Mouse (Mus musculus): ENCODE measurements around the gene Nrg3.

Nrg3 gene

DNA sequence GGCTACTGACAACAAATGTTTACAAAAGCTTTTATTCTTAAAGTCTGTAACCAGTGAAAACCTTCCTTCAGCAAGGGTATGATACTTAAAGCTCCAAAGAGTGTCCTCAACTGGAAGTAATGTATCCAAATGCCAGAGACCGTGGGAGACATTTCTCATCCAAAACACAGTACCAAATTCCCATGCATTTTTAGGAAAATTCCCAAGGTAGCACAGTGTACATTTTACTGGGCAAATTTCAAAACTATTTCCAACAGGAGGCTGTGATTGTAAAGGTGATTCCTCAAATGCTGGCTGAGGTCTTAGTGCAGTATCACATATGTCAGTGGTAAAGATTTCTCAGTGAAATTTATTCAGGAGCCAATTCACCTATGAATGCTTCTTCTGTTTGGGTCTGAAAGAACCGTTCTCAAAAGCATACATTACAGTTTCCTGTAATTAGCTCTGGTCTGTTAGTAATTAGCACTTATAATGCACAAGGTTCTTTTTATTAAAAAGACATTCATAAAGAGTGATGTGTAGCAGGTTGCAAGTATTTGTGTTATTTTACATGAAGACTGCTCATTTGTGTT, 536.3 kb downstream of the Nrg3 start:
- DNase-seq: no peak

DNA sequence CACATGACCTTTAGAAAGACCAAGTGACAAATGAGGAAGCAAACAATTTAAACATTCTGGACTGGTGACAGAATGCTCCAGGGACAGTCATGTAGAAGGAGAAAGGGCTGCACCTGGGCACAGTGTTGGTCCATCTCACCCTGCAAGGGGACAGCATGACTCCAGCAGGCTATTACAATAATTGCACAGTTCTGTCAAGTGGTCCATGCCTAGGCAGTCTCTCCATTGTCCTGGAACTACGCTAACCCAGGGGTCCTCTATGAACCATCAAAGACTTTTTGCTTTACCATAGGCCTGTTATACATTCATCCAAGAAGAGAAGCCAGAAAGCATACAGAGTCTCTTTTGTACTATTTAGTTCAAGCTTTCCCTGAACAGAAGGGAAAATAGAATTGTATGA, 549.2 kb downstream of the Nrg3 start:
- no peak for DNase-seq

DNA sequence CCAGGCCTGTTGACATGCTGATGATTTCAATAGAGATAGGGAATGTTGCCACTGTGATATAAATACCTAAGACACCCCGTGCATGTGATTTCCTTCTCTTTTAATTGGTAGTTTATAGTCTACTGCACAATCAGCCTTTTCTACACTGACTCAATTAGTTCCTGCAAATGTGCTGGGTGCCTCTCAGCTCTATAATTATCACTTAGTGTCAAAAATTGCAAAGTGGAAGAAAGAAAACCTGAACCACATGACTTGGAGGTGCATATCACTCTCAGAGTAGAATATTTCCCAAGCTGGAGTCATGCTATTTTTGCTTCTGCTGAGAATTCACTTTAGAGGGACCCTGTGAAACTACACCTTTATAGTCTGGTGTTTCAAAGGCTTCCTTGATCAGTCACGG, 552.1 kb downstream of the Nrg3 start:
- DNase-seq: no peak

DNA sequence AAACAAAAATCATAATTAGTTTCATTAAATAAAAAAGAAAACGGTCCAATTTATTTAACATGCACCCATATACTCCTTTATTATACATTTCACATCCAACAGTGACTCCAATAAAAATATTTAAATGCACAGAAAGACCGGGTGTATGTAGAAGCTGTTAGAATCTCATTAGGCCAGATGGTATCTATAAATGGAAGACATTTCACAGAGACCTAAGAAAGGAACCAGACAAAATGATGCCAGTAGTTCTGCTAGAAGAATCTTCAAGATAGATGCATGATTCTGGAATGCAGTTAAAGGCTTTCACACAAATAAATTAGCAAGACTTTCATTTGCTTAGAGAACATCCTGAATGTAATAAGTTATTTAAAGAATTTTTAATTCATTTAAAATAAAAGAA, 602.3 kb downstream of the Nrg3 start:
- DNase-seq: no peak

DNA sequence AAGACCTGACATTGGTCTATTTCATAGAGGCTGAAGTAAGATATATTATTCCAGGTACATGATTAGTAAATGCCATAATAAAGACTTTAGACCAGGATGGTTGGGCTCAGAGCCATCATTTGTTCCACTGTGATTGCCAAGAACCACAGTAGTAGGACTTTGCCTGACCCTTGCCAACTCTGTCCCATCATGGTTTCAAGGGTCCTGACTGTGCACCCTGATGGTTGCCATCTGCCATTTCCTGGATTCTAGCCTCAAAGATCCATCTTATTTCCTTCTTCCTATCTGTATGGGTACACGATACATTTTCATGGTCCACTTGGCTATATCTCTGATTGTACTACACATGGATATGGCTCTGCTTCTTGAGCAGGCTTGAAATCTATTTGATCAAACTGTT, 625.3 kb downstream of the Nrg3 start:
- DNase-seq: no peak

DNA sequence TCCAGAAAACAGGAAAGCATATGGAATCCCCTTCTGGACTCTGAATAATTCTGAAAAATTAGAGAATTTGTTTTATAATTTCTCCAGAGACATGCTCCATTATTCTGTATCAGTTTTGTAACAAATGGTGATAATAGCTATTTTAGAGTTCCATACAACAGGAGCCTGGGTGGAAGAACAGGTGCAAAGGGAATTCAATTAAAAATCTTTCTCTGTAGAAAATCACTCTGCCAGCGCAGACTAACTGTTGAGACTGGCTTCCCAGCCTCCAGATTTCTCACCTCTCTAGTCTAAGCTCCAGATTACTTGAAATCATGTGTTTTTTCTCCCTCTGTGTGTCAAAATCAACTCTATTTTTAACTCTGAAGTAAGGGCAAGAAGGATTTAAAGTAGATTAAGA, 625.8 kb downstream of the Nrg3 start:
- DNase-seq: no peak

DNA sequence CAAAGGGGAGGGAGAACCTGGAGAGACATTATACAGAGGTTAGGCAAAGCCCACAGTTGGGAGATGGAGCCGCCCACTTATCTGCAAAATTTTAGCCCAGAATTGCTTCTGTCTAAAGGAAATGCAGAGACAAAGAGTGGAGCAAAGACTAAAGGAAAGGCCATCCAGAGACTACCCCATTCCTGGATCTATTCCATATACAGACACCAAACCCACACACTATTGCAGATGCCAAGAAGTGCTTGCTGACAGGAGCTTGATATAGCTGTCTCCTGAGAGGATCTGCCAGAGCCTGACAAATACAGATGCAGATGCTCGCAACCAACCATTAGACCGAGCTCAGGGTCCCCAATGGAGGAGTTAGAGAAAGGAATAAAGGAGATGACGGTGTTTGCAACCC, 637.9 kb downstream of the Nrg3 start:
- DNase-seq: no peak

DNA sequence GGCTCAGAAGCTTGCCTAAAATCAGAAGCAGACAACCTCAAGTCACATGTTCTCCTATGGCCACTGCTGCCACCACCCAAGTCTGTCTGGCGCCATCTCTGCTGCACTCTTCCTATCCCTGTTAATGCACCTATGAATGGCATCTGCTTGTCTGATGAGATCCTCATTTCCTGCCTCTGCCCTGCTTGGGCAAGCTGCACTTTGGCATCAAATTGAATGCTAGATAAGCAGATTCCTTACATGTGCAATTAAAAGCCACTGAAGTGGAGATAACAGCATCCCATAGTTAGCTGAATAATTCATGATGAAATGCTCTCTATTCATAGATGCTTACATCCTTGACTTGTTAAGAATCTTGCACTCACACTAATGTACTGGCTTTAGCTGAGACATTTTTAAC, 648.0 kb downstream of the Nrg3 start:
- DNase-seq: no peak

DNA sequence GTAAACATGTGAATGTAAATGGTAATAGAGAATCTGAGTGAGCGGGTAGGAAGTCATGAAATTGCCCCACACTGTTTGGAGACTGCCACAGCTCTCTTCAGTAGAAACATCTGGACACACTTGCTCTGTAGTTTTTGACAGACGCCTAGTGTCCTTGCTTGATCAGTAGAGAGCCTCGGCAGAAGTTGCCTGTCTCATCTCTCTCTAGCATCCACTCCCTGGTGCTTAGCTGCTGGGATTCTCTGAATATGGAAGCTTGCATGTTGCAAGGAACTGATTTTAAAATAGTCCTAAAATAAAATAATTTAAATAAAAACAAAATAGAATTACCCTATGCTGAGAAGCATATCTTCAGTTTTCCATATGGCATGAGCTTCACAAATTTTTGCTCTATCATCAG, 675.9 kb downstream of the Nrg3 start:
- DNase-seq: no peak

DNA sequence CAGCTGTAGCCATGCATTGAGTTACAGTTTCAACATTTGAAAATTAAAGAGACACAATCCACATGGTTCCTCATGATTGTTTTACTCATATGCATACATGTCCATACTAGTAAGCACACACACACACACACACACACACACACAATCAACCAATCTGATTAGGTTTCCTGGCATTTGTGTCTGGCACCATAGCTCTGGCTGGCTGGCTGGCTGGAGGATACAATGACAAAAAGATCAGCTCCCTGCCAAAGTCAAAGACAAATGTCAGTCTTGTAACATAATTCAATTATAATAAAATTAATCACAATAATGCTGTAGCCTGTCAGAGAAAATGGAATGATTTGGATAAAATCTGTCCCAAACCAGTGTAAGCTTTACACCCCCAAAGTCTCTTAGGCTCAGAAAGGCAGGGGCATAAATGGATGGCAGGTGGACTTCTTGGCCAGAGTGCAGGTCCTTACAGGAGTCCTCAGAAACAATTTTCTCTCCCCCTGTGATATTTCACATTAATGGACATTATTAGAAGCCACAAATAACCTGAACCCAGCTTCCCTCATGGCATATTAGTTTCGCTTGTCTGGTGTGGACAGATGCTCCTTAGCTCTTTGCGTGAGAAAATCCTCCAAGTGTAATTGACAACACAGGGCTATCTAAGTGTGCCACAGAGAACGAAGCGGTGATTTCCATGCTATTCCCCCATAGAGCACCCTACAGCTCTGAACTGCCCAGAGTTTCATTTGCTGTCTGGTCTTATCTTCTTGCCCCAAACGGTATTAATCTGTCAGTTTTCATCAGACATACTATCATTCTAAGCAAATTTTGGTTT, 697.4 kb downstream of the Nrg3 start:
- DNase-seq: no peak

DNA sequence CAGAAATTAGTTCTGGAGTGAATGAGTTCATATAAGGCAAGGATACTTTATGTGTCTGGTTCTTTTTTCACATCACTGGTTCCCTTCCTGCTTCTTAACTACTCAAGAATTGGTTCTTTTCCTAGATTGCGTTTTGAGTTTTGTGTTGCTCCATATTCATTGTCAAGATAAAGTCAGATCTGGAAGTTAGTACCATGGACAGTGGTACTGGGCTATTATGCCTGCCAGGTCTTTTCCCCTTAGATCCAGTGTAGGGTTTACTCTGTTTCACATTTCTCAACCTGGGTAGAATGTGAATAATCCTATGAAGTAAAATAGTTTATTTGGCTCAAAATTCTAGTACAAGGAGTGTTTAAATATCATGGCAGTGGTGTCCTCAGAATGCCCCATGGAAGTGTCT, 698.1 kb downstream of the Nrg3 start:
- DNase-seq: no peak

DNA sequence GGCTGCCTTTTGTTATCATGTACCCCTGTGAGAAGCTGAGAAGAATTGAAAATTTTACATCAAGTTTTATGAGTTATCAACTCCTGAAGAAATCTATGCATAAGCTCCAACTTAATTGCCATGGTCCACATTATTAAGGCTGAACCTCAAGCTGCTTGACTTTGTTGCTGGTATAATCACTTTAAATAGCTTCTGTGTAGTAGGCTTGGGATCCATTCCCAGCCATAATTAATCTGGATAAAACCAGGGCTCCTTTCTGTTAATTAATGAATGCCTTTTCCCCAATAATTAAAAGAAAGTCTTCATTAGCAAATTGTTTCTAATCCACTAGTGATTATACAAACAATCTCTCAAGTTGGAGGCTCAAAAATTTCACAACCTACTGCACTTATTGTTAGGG, 742.4 kb downstream of the Nrg3 start:
- no peak for DNase-seq

DNA sequence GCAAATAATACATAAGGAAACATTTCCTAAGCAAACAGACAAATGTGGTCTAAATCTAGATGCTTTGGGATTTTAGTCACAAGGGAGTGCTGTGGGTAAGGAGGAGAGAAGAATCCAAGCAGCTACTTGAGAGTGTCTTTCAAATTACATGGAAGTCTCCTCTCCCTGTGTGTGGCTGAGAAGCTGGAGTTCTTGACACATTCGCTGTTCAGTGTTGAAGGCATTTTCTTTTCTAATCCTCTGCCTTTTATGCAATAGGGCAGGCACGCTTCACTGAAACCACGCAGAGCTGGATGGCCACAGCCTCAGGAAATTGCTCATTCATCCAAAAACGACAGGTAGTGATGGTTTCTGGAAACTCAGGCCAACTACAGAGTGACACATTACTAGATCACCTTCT, 769.0 kb downstream of the Nrg3 start:
- DNase-seq: no peak

DNA sequence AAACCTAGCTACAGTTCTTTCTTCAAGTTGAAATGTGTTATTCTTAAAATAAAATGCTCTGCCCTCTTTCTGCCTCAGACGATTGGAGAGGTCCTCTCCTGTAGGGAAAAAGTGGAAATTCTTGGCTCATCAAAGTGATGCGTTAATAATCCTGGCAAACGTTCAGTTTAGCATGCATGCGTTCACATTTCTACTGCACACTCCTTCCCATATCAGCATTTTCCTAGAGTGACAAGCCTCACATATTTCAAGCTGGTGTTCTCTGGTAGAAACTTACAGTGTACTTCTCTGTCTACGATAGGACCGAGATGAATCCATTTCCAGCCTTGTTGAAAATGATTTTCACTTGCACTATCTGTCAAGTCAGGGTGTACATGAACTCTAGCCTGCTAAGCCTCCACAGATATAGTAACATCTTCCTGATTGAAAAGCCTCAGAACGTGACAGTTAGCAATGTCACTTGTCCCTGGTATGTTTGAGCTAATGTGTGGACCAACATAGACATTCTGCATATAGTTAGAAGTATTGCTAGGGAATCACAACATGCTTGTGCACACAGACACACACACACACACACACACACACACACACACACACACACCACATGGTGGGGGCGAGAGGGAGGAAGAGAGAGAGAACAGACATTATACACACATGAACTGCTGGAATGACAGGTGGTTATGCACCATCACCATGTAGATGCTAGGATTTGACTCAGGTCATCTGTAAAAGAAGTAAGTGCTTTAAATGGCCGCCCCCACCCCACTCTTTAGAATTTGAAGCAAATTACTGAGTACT, 770.1 kb downstream of the Nrg3 start:
- DNase-seq: no peak

DNA sequence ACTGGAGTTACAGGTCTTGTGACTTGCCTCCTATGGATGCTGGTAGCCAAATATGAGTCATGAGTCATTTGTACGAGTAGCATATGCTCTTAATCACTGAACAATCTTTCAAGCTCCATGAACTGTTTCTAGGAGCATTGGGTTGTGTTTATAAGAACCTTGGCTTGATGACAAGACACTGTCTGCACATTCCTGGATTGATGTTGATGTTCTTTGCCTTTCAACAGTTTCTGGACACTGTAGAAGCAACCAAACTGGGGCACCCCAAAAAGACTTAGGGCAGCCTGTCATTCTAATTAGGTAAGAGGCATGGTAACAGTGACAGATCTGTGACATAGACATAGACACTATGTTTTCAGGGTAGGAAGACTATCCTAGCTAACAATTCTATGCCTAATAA, 771.5 kb downstream of the Nrg3 start:
- no peak for DNase-seq

DNA sequence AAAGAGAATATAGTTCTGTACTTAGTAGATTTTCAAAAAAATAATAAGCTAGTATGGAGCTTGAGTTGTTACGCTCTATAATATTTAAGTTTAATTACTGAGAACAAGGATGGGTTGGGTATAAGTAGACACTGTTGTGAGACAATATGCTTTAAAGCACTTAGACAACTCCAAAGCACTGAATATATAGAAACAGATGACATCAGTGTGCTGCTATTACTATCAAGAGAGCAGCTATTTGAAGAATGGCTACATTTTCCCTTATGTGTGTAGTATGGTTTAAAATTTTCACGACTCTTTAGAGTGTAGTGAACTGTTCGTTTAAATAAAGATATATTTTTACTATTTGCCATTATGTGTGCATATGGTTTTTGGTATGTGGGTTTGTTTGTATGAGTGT, 771.9 kb downstream of the Nrg3 start:
- DNase-seq: no peak

DNA sequence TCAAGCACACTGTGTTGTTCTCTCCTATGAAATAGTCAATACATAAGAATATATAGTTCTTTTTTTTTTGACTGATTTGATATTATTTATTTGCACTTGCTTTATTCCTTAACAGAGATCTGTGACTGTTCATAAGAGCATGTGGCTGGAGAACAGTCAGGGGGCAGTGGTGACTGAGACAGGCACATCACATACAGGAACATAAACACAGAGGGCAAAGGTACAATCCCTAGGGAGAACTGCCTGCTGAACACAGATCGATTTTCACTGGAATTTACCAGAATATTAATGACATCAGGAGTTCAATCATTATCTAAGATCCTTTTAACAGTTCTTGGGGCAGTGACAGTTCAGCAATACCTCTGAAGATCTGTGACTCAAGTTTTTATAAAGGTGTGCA, 812.9 kb downstream of the Nrg3 start:
- DNase-seq: no peak

DNA sequence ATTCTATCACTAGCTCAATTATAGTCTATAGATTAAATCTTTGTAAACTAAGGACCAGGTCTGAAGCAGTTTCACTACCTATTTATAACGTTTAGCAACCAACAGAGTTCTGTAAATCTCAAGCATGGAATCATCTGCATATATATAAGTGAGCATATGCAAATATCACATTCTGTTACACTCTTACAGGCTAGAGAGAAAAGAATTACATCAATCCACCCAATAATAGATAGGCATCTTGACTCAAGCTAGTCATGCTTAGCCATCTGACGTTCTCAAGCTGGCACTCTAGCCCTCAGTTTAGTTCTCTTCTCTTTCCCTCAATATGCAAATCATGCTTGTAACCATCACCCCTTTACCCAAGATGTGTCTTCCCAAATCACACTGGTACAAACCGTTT, 835.8 kb downstream of the Nrg3 start:
- DNase-seq: no peak

DNA sequence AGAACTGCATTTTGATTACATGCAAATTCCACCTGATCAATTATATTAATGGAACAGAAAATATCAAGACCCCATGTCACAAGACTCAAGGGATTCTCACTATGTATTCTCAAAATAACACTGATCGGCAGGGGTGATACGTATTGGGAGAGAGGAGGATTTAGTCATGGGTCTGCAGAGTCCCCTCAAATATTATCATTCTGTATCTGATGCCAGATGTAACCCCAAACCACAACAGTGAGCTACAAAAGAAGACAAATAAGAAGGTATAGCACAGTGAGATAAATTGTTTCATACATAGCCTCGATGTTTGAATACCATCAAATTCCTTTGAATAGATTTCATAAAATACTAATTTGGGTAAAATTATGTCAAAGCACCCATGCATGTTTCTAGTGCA, 842.8 kb downstream of the Nrg3 start:
- DNase-seq: no peak

DNA sequence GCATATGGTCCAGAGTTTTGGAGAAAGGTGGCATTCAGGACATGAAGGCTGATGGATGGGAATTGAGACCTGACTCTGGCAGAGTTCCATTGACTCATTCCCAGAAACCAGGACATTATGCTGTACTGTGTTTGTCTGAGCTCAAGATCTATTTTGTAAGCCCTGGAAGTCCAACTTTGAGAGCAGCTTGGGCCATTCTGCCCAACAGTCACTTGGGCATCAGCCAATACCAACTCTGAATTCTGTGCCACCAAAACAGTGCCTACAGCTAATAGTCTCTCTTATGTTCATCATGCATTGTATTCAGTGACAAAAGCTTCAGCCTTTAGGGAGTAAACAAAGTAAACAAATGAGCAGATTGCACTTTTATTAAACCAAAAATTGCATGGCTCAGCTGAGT, 843.2 kb downstream of the Nrg3 start:
- DNase-seq: no peak

DNA sequence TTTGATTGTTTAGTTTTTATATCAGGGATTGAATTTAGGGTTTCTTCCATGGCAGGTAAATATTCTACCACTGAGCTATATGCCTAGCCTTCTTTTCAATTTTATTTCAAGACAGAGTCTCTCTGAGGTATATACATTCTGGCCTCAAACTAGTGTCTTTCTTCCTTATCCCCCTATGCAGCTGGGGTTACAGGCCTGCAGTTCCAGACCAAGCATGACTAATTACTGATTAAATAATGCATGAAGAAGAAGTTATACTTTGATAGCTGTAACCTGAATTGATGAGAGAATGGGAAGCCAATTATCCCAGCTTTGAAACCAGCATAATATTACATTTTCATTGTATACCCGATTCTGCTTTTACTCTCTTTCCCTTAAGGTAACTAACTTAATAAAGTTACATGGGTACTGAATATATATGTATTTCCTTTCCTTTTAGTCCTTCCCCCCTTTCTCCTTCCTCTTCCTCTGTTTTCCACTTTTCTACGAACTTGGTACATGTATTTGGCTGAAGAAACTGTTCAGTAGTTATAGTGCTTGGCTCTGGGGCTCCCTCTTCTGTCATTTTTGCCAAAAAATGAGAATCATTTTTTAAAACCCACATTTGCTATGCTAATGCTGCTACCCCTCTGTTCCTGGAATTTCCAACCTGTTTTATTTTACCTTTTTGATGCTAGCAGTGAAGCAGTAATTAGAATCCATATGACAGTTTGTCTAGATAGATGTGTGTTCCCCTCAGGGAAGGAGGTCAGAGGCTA, 843.8 kb downstream of the Nrg3 start:
- no peak for DNase-seq

DNA sequence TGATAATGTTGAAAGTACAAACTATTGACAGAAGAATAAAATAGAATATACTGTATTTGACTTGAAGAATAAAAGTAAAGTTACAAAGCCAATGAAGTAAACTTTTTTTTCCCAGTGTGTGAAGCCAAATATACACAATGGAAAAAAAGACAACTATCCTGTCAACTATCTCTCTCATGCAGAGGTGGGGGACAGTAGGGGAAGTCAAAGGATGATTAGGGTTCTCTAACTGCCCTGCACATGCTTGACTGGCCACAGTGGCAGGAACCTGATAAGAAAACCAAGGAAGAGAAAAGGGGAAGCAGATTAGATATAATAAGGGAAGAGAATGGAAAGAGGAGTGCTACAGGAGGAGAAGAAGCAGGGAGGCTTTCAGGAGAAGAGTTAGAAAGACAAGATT, 855.9 kb downstream of the Nrg3 start:
- no peak for DNase-seq

DNA sequence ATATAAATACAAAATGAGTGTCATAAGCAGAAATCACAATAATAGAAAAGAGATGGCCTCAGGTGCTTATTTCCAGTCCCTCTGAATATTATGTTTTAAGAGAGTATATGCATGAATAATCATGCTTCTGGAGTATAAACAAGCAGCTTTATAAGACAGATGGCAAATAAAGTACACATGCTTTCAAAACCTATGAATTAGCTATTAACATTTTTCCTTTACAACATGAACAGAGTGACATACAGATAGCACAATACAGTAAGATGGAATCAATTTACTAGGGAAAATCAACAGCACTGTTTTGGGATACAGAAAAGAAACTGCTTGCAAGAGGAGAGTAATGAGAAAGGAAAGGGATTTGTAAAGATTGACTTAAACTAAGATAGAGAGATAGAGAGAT, 875.2 kb downstream of the Nrg3 start:
- DNase-seq: no peak
